Mouse (Mus musculus) heart, embryonic 14.5 days (tissue): ENCODE data around the gene Serpinb9f. TPM values are rescaled to one million over a fixed set of nuclear protein-coding genes. Genes with fewer than 3 reads are reported as not detected.
"Not testable (repeated sequence)": the region's sequence is repeated elsewhere in the genome, so short reads cannot be mapped to it uniquely, and the experiment has no call there.

Source experiments
- ATAC-seq: fragments of 200-750 bp; cut with Nextera tagmentation; 2 replicates; pipeline ENCODE4 v1.8.0; 2017; ENCODE audit warnings: low read depth, moderate TSS enrichment; ENCODE audit not compliant: insufficient number of reproducible peaks, insufficient read depth, low FRiP score
- H3K27ac ChIP-seq, 2 experiments: fragments of 200-500 bp in 1 of 2; fragments of 300-500 bp in 1 of 2; sonication (generic) in 1 of 2; replicated peaks in 1 of 2; 2 replicates each; pipeline ENCODE4 v1.5.1; 2012 to 2014; ENCODE audit warnings: low read depth in 2 of 2, low read length in 2 of 2, control low read depth in 1 of 2, mild to moderate bottlenecking in 1 of 2, mixed read lengths in 1 of 2; ENCODE audit not compliant: control insufficient read depth in 1 of 2, insufficient read depth in 1 of 2
- H3K27me3 ChIP-seq: fragments of 300-500 bp; sonication (generic); 2 replicates; pipeline ENCODE4 v1.6.1; 2014; ENCODE audit warnings: mild to moderate bottlenecking, low read length, control low read depth; ENCODE audit not compliant: control insufficient read depth, insufficient read depth
- H3K36me3 ChIP-seq: fragments of 300-500 bp; sonication (generic); 2 replicates; pipeline ENCODE4 v1.6.1; 2014; ENCODE audit warnings: mild to moderate bottlenecking, control low read depth, low read length, mixed read lengths; ENCODE audit not compliant: control insufficient read depth, insufficient read depth
- H3K4me1 ChIP-seq, 2 experiments: fragments of 200-500 bp in 1 of 2; fragments of 300-500 bp in 1 of 2; sonication (generic) in 1 of 2; 2 replicates each; pipeline ENCODE4 v1.6.1; 2012 to 2014; ENCODE audit warnings: low read length in 2 of 2, control low read depth in 1 of 2, mixed read lengths in 1 of 2; ENCODE audit not compliant: control insufficient read depth in 2 of 2, insufficient read depth in 2 of 2
- H3K4me2 ChIP-seq: fragments of 300-500 bp; sonication (generic); 2 replicates; pipeline ENCODE4 v1.6.1; 2014; ENCODE audit warnings: mild to moderate bottlenecking, low read length
- H3K4me3 ChIP-seq, 2 experiments: fragments of 200-500 bp in 1 of 2; fragments of 300-500 bp in 1 of 2; sonication (generic) in 1 of 2; 2 replicates each; pipeline ENCODE4 v1.5.1; 2012 to 2014; ENCODE audit warnings: low read length in 2 of 2, mild to moderate bottlenecking in 2 of 2, control low read depth in 1 of 2, low read depth in 1 of 2, moderate library complexity in 1 of 2; ENCODE audit not compliant: control insufficient read depth in 1 of 2, insufficient read depth in 1 of 2
- H3K9ac ChIP-seq: fragments of 300-500 bp; sonication (generic); 2 replicates; pipeline ENCODE4 v1.6.1; 2014; ENCODE audit warnings: mild to moderate bottlenecking, low read length
- H3K9me3 ChIP-seq: fragments of 300-500 bp; sonication (generic); 2 replicates; pipeline ENCODE4 v1.6.1; 2016; ENCODE audit warnings: low read length, control low read depth; ENCODE audit not compliant: control insufficient read depth
- WGBS: fragments of 180-500 bp; shearing (Covaris S2); extraction: QIAGEN DNeasy Blood & Tissue Kit; methylation state at CpG from one replicate; pipeline ENCODE4 v1.1.7; 2014; 5-methylcytosine and 5-hydroxymethylcytosine counted together
- polyA plus RNA-seq: library from polyadenylated mRNA; unstranded; fragments of >200 nt; fragmentation: Nextera tagmentation; extraction: Ambion mirVana; gene quantifications from 2 replicates; pipeline ENCODE4 v1.2.1, GENCODE M21; 2014

Serpinb9f gene
- polyA plus RNA-seq, result not detected in 2 replicates

DNA sequence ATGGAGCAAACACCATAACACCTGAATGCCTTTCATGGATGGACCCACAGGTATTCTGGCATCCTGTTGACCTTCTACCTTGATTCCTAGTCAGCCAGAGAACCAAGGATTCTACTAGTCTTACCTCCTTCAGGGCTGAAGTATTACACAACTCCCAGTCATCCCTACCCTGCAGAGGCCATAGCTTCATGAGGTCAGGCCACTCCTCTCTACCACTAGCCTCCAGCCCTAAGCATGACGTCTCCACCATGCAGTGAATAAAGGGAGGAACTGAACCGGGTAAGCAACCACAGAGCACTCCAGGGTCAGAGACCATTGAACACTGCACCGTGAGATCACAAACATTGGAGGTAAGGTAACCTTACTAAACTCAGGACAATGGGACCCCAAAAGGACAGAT lies at the start of gene Serpinb9f:
Gene Serpinb9f (plus strand): TSS at position 301 of the 400 bp plus-strand sequence.
- ATAC-seq, H3K4me3 ChIP-seq: not testable (repeated sequence)
- WGBS, result 70% methylated on average over 3 of the region's 3 CpGs

DNA sequence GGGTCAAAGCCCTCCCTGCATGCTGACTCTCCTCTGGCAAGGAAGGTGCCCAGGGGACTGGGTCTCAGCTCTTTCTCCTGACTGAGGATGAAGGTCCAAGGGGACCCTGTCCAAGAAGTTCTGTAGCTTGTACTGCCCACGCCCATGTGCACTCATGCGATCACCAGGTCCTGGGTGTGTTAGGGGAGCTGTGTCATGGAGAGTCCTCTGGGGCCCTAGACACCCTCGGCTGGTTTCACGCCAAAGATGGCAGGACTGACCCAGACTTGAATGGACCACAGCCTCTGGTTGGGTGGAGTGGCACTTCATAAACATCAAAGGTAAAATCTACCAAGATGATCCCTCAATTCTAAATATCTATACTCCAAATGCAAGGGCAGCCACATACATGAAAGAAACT lies 15.2 kb upstream of the Serpinb9f start:
- not testable (repeated sequence) for H3K4me3 ChIP-seq, H3K9me3 ChIP-seq, H3K36me3 ChIP-seq, H3K27me3 ChIP-seq, H3K27ac ChIP-seq, ATAC-seq, H3K4me2 ChIP-seq, H3K9ac ChIP-seq, H3K4me1 ChIP-seq
- WGBS, result 71% methylated on average over 4 of the region's 4 CpGs

More for the DNA sequence above, at the start of gene Serpinb9f:
- not testable (repeated sequence) for H3K36me3 ChIP-seq, H3K4me2 ChIP-seq, H3K4me1 ChIP-seq, H3K9ac ChIP-seq, H3K9me3 ChIP-seq, H3K27ac ChIP-seq, H3K27me3 ChIP-seq

DNA sequence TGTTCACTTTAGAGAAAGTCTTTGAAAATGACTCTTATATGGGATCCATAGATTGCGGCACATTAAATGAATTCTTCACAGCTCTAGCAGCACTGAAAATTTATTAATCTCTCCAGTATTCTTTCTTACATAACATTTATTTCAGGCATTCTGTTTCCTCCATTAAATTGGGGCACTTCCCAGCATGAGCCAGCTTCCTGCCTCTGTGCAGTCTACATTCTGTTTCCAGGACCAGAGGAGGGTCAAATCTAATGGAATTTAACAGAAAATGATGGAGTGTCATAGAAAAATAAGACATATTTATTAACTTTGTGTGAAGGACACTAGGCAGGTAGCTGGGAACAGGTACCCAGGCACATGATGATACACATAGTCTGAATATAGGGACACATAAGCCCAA lies 32.8 kb downstream of the Serpinb9f start:
- H3K4me3 ChIP-seq, ATAC-seq, H3K27ac ChIP-seq, H3K27me3 ChIP-seq, H3K36me3 ChIP-seq, H3K9ac ChIP-seq, H3K9me3 ChIP-seq, H3K4me2 ChIP-seq, H3K4me1 ChIP-seq: not testable (repeated sequence)
- WGBS, result 60% methylated on average over 1 of the region's 1 CpGs

Other genes with a start within 250 kb of the Serpinb9f start
- 0.11 TPM in 1 of 2 replicates, not detected in the other for gene Serpinb1b, start 245.5 kb upstream of the Serpinb9f start, polyA plus RNA-seq
- not detected in 2 replicates for gene Serpinb9c, start 164.3 kb upstream of the Serpinb9f start, polyA plus RNA-seq
- not detected in 2 replicates for gene Serpinb9d, start 131.1 kb upstream of the Serpinb9f start, polyA plus RNA-seq
- not detected in 2 replicates for gene Serpinb9e, start 74.5 kb upstream of the Serpinb9f start, polyA plus RNA-seq
- gene Gm11397, start 71.7 kb downstream of the Serpinb9f start, polyA plus RNA-seq, result not detected in 2 replicates
- not detected in 2 replicates for gene Serpinb9g, start 160.7 kb downstream of the Serpinb9f start, polyA plus RNA-seq